Mouse (Mus musculus): ENCODE measurements around the gene Igdcc4. TPM values are rescaled to one million over a fixed set of nuclear protein-coding genes. Genes with fewer than 3 reads are reported as not detected.

The Igdcc4 gene
- polyA plus RNA-seq, 1 experiment from 2014 or later = 12.8 TPM

- Histone ChIP-seq H3K9ac (ENCODE audit: low read depth, low read length) (no peak overlapping the region), H3K9me3 (ENCODE audit: control insufficient read depth, low read length) (no peaks in the 10 kb centered on the region), H3K4me1 (ENCODE audit: control insufficient read depth, insufficient read depth, low read depth, low read length) (peaks cover 30% of the 10 kb centered on the region), H3K27ac (ENCODE audit: low read depth, low read length) (no peak overlapping the region), H3K27me3 (replicated peaks; ENCODE audit: control insufficient read depth, insufficient read depth, low read length) (no peaks in the 10 kb centered on the region), H3K4me3 (ENCODE audit: low read length) (no peak overlapping the region), H3K4me2 (ENCODE audit: low read length) (no peak overlapping the region), H3K36me3 (ENCODE audit: control insufficient read depth, insufficient read depth, low read length) (no peaks in the 10 kb centered on the region)
- WGBS = 86% methylated on average over 4 of the region's 4 CpGs
- ATAC-seq = no peak
These were observed 5.5 kb downstream of the Igdcc4 start for GRCm38 (mm10) chr9:65106821-65107220.

GRCm38 (mm10) chr9:65107893-65108292 lies 6.6 kb downstream of the Igdcc4 start:
- H3K36me3 ChIP-seq (ENCODE audit: control insufficient read depth, insufficient read depth, low read length) = no peaks in the 10 kb centered on the region
- no peak overlapping the region for H3K4me2 ChIP-seq (ENCODE audit: low read length)
- H3K9ac ChIP-seq (ENCODE audit: low read depth, low read length) = no peak overlapping the region
- ATAC-seq = no peak
- no peaks in the 10 kb centered on the region for H3K27me3 ChIP-seq (replicated peaks; ENCODE audit: control insufficient read depth, insufficient read depth, low read length)
- H3K9me3 ChIP-seq (ENCODE audit: control insufficient read depth, low read length) = no peaks in the 10 kb centered on the region
- peaks cover 30% of the 10 kb centered on the region for H3K4me1 ChIP-seq (ENCODE audit: control insufficient read depth, insufficient read depth, low read depth, low read length)
- H3K27ac ChIP-seq (ENCODE audit: low read depth, low read length) = no peak overlapping the region
- H3K4me3 ChIP-seq (ENCODE audit: low read length) = no peak overlapping the region
- WGBS = 76% methylated on average over 1 of the region's 1 CpGs

- peak; percentile 90 for ATAC-seq
- H3K9me3 ChIP-seq (ENCODE audit: control insufficient read depth, low read length) = no peaks in the 10 kb centered on the region
- H3K27ac ChIP-seq (ENCODE audit: low read depth, low read length) = peak overlapping the region; percentile 81
- WGBS = 9% methylated on average over 24 of the region's 24 CpGs
- peaks cover 19% of the 10 kb centered on the region for H3K4me1 ChIP-seq (ENCODE audit: control insufficient read depth, insufficient read depth, low read depth, low read length)
- H3K27me3 ChIP-seq (replicated peaks; ENCODE audit: control insufficient read depth, insufficient read depth, low read length) = no peaks in the 10 kb centered on the region
- H3K4me3 ChIP-seq (ENCODE audit: low read length) = no peak overlapping the region
- H3K36me3 ChIP-seq (ENCODE audit: control insufficient read depth, insufficient read depth, low read length) = peaks cover 5% of the 10 kb centered on the region; the same call in 1 of the 2 replicates
- peak overlapping the region; percentile 31 for H3K4me2 ChIP-seq (ENCODE audit: low read length)
- H3K9ac ChIP-seq (ENCODE audit: low read depth, low read length) = peak overlapping the region; percentile 11; the same call in 1 of the 2 replicates
These were observed 8.1 kb downstream of the Igdcc4 start for GRCm38 (mm10) chr9:65109132-65110072.

GRCm38 (mm10) chr9:65111698-65112097 lies 10.4 kb downstream of the Igdcc4 start:
- H3K9ac ChIP-seq (ENCODE audit: low read depth, low read length) = no peak overlapping the region
- H3K27ac ChIP-seq (ENCODE audit: low read depth, low read length) = no peak overlapping the region
- ATAC-seq = no peak
- H3K4me2 ChIP-seq (ENCODE audit: low read length) = no peak overlapping the region
- H3K4me1 ChIP-seq (ENCODE audit: control insufficient read depth, insufficient read depth, low read depth, low read length) = peaks cover 19% of the 10 kb centered on the region
- H3K27me3 ChIP-seq (replicated peaks; ENCODE audit: control insufficient read depth, insufficient read depth, low read length) = no peaks in the 10 kb centered on the region
- no peak overlapping the region for H3K4me3 ChIP-seq (ENCODE audit: low read length)
- H3K36me3 ChIP-seq (ENCODE audit: control insufficient read depth, insufficient read depth, low read length) = peaks cover 11% of the 10 kb centered on the region; the same call in 1 of the 2 replicates
- 86% methylated on average over 5 of the region's 5 CpGs for WGBS
- H3K9me3 ChIP-seq (ENCODE audit: control insufficient read depth, low read length) = no peaks in the 10 kb centered on the region

GRCm38 (mm10) chr9:65113694-65114093 lies 12.4 kb downstream of the Igdcc4 start:
- Histone ChIP-seq H3K4me1 (ENCODE audit: control insufficient read depth, insufficient read depth, low read depth, low read length) (peaks cover 19% of the 10 kb centered on the region), H3K4me3 (ENCODE audit: low read length) (no peak overlapping the region), H3K27ac (ENCODE audit: low read depth, low read length) (no peak overlapping the region), H3K9me3 (ENCODE audit: control insufficient read depth, low read length) (no peaks in the 10 kb centered on the region), H3K9ac (ENCODE audit: low read depth, low read length) (no peak overlapping the region), H3K4me2 (ENCODE audit: low read length) (no peak overlapping the region), H3K27me3 (replicated peaks; ENCODE audit: control insufficient read depth, insufficient read depth, low read length) (no peaks in the 10 kb centered on the region), H3K36me3 (ENCODE audit: control insufficient read depth, insufficient read depth, low read length) (peaks cover 13% of the 10 kb centered on the region; the same call in 1 of the 2 replicates)
- WGBS = 100% methylated on average over 2 of the region's 2 CpGs
- no peak for ATAC-seq

- H3K27me3 ChIP-seq (replicated peaks; ENCODE audit: control insufficient read depth, insufficient read depth, low read length) = no peaks in the 10 kb centered on the region
- no peak overlapping the region for H3K4me2 ChIP-seq (ENCODE audit: low read length)
- 54% methylated on average over 2 of the region's 2 CpGs for WGBS
These were observed 14.6 kb downstream of the Igdcc4 start for GRCm38 (mm10) chr9:65115891-65116290.

GRCm38 (mm10) chr9:65117516-65117915 lies 16.2 kb downstream of the Igdcc4 start:
- Histone ChIP-seq H3K27me3 (replicated peaks; ENCODE audit: control insufficient read depth, insufficient read depth, low read length) (peaks cover 4% of the 10 kb centered on the region), H3K36me3 (ENCODE audit: control insufficient read depth, insufficient read depth, low read length) (peaks cover 18% of the 10 kb centered on the region), H3K4me3 (ENCODE audit: low read length) (no peak overlapping the region), H3K4me1 (ENCODE audit: control insufficient read depth, insufficient read depth, low read depth, low read length) (0 out of 2 replicates have a peak, but pooled peaks cover under 1% of the 10 kb centered on the region), H3K4me2 (ENCODE audit: low read length) (no peak overlapping the region), H3K9ac (ENCODE audit: low read depth, low read length) (no peak overlapping the region), H3K27ac (ENCODE audit: low read depth, low read length) (no peak overlapping the region), H3K9me3 (ENCODE audit: control insufficient read depth, low read length) (no peaks in the 10 kb centered on the region)
- WGBS = 85% methylated on average over 2 of the region's 2 CpGs
- ATAC-seq = no peak

More at GRCm38 (mm10) chr9:65115891-65116290, 14.6 kb downstream of the Igdcc4 start:
- no peak for ATAC-seq
- H3K9ac ChIP-seq (ENCODE audit: low read depth, low read length) = no peak overlapping the region
- peaks cover 14% of the 10 kb centered on the region; the same call in 1 of the 2 replicates for H3K36me3 ChIP-seq (ENCODE audit: control insufficient read depth, insufficient read depth, low read length)
- no peak overlapping the region for H3K4me3 ChIP-seq (ENCODE audit: low read length)
- no peak overlapping the region for H3K27ac ChIP-seq (ENCODE audit: low read depth, low read length)
- no peaks in the 10 kb centered on the region for H3K4me1 ChIP-seq (ENCODE audit: control insufficient read depth, insufficient read depth, low read depth, low read length)
- H3K9me3 ChIP-seq (ENCODE audit: control insufficient read depth, low read length) = no peaks in the 10 kb centered on the region

- Histone ChIP-seq H3K9me3 (ENCODE audit: control insufficient read depth, low read length) (no peaks in the 10 kb centered on the region), H3K27me3 (replicated peaks; ENCODE audit: control insufficient read depth, insufficient read depth, low read length) (peaks cover 5% of the 10 kb centered on the region), H3K4me2 (ENCODE audit: low read length) (no peak overlapping the region), H3K9ac (ENCODE audit: low read depth, low read length) (no peak overlapping the region), H3K27ac (ENCODE audit: low read depth, low read length) (no peak overlapping the region), H3K4me1 (ENCODE audit: control insufficient read depth, insufficient read depth, low read depth, low read length) (peaks cover 5% of the 10 kb centered on the region), H3K36me3 (ENCODE audit: control insufficient read depth, insufficient read depth, low read length) (peaks cover 14% of the 10 kb centered on the region), H3K4me3 (ENCODE audit: low read length) (no peak overlapping the region)
- ATAC-seq = peak; percentile 69
- WGBS = 10% methylated on average over 3 of the region's 3 CpGs
These were observed 19.6 kb downstream of the Igdcc4 start for GRCm38 (mm10) chr9:65120935-65121334.

GRCm38 (mm10) chr9:65122545-65122944 lies 21.3 kb downstream of the Igdcc4 start:
- Histone ChIP-seq H3K4me1 (ENCODE audit: control insufficient read depth, insufficient read depth, low read depth, low read length) (peaks cover 5% of the 10 kb centered on the region), H3K27me3 (replicated peaks; ENCODE audit: control insufficient read depth, insufficient read depth, low read length) (peaks cover 5% of the 10 kb centered on the region), H3K27ac (ENCODE audit: low read depth, low read length) (no peak overlapping the region), H3K36me3 (ENCODE audit: control insufficient read depth, insufficient read depth, low read length) (peaks cover 15% of the 10 kb centered on the region), H3K4me3 (ENCODE audit: low read length) (peak overlapping the region; percentile 5), H3K9ac (ENCODE audit: low read depth, low read length) (peak overlapping the region; percentile 35; the same call in 1 of the 2 replicates), H3K9me3 (ENCODE audit: control insufficient read depth, low read length) (no peaks in the 10 kb centered on the region), H3K4me2 (ENCODE audit: low read length) (peak overlapping the region; percentile 37)
- 0 out of 2 replicates have a peak, but pooled peaks have one; percentile 35 for ATAC-seq
- WGBS = 17% methylated on average over 18 of the region's 18 CpGs
